In the genomic region with DNA sequence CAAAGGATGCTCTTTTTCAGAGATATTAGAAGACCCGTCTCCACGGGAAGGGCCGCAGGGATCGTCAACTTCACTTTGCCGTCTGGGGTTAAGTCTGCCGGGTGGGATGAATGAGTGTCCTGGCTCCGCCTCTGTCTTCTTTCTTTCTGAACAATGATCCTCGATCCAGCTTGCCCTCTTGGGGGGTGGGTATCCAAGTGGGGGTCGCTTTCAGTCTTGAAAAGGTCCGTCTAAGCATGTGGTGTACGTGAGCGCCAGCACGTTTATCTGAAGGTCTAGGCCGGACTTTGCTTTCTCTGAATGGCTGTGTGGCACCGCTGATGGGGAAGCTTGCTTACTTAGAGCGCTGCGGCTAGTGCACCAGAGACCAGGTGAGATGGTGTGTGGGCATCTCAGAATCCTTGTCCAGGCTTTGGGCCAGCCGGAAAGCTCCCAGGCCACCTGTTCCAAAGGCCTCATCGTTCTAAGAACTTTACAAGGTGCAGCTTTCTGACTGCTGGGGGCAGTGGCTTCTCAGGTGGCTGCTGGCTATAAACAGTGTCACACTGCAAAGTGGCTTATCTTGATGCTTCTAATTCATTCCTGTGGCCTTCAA, we compare ENCODE assay signal across 10 mouse cellular contexts. TPM values are rescaled to one million over a fixed set of nuclear protein-coding genes. Genes with fewer than 3 reads are reported as not detected.
DNase-seq lines count a peak whose midpoint lies in the region; ATAC-seq lines count a peak whose summit lies in the region.
"Had no signal": no experiment of that assay in that cellular context is flagged by ENCODE, and none has a peak within 500 bp of the region (broad histone marks: within the 10 kb centered on the region; RNA-seq: fewer than 3 reads in every experiment).

No protein-coding gene starts in this region.

- ATAC-seq in midbrain, embryonic 14.5 days (ENCODE audit: low FRiP score, low TSS enrichment), result no peak
- no peak for ATAC-seq in erythroblast, adult 5-6 weeks (replicated peaks; ENCODE audit: low FRiP score, poor library complexity, severe bottlenecking)

- 8% methylated on average over 19 of the region's 19 CpGs for WGBS in midbrain, embryonic 14.5 days

- no peaks in the 10 kb centered on the region for H3K27me3 ChIP-seq in midbrain, embryonic 14.5 days (ENCODE audit: control insufficient read depth, insufficient read depth, low read length)

- no peaks in the 10 kb centered on the region for H3K36me3 ChIP-seq in midbrain, embryonic 14.5 days (ENCODE audit: control insufficient read depth, insufficient read depth, low read length)

- peak overlapping the region; percentile 95 for H3K4me2 ChIP-seq in midbrain, embryonic 14.5 days (ENCODE audit: low read length)

- H3K9me3 ChIP-seq in midbrain, embryonic 14.5 days (ENCODE audit: control insufficient read depth, low read length), result no peaks in the 10 kb centered on the region
- H3K9me3 ChIP-seq: megakaryocyte, embryonic 14.5 days had no signal

- H3K27ac ChIP-seq in midbrain, embryonic 14.5 days (replicated peaks; ENCODE audit: low read depth, low read length), result no peak overlapping the region

- H3K4me3 ChIP-seq in midbrain, embryonic 14.5 days (replicated peaks; ENCODE audit: low read depth, low read length), result peak overlapping the region; percentile 85

- peak; percentile 81 for DNase-seq in embryo, embryonic 10 days (ENCODE audit: low spot score)
- DNase-seq in embryo, embryonic 9.5 days (ENCODE audit: extremely low spot score), result no peak
- DNase-seq in brain, adult 2 months (ENCODE audit: low read depth, low spot score), result peak; percentile 41
- peak; percentile 6 for DNase-seq in heart, postnatal 4 days
- peak; percentile 52 for DNase-seq in midbrain, embryonic 14.5 days
- DNase-seq in urinary bladder, postnatal 10 days (ENCODE audit: low spot score), result no peak
- no peak for DNase-seq in kidney, postnatal 10 days
- DNase-seq: adrenal gland, adult 8-10 months had no signal

- no peak overlapping the region; the same call in 1 of the 2 replicates for H3K9ac ChIP-seq in midbrain, embryonic 14.5 days (replicated peaks; ENCODE audit: low read length)

- peaks cover 49% of the 10 kb centered on the region for H3K4me1 ChIP-seq in midbrain, embryonic 14.5 days (ENCODE audit: control insufficient read depth, insufficient read depth, low read length)

RNA-seq across cellular contexts. Expression of gene Trak1, which starts 2.8 kb away (rescaled TPM):
- total RNA-seq in heart, postnatal 4 days (2021), result 100 to 1,000 TPM; 288 to 301 TPM
- polyA plus RNA-seq in midbrain, embryonic 14.5 days (2014; fragmentation: Nextera tagmentation; extraction: Ambion mirVana), result 47.0 and 53.6 TPM in 2 replicates
- total RNA-seq in erythroblast, adult 5-6 weeks (2015; ENCODE audit: low replicate concordance), result 5.0 and 36.9 TPM in 2 replicates
- 3.0 and 6.7 TPM in 2 replicates for total RNA-seq in erythroblast, adult 5-6 weeks (2017; ENCODE audit: low replicate concordance)

RNA-seq across cellular contexts. Expression of gene Ulk4, which starts 23.1 kb away (rescaled TPM):
- 1 to 10 TPM; 2.5 to 2.7 TPM for total RNA-seq in heart, postnatal 4 days (2021)
- polyA plus RNA-seq in midbrain, embryonic 14.5 days (2014; fragmentation: Nextera tagmentation; extraction: Ambion mirVana), result 75.7 and 79.0 TPM in 2 replicates
- not detected in 2 replicates for total RNA-seq in erythroblast, adult 5-6 weeks (2015; ENCODE audit: low replicate concordance)
- 0.34 and 3.9 TPM in 2 replicates for total RNA-seq in erythroblast, adult 5-6 weeks (2017; ENCODE audit: low replicate concordance)

Comparison
In these comparisons a context has a peak if more than half of its experiments do, and no peak if none do; other contexts are left out.
1. DNase-seq: peak in embryo, embryonic 10 days (single experiment), brain, adult 2 months (single experiment), heart, postnatal 4 days (single experiment) and midbrain, embryonic 14.5 days (single experiment); none in embryo, embryonic 9.5 days (single experiment), urinary bladder, postnatal 10 days (single experiment) and kidney, postnatal 10 days (single experiment).
2. RNA of gene Trak1, which starts 2.8 kb away (total RNA-seq): 288 to 301 TPM in heart, postnatal 4 days; 3.0 to 36.9 TPM in erythroblast, adult 5-6 weeks; every median in the first group is over 4 times any median in the second.